In the genomic region with DNA sequence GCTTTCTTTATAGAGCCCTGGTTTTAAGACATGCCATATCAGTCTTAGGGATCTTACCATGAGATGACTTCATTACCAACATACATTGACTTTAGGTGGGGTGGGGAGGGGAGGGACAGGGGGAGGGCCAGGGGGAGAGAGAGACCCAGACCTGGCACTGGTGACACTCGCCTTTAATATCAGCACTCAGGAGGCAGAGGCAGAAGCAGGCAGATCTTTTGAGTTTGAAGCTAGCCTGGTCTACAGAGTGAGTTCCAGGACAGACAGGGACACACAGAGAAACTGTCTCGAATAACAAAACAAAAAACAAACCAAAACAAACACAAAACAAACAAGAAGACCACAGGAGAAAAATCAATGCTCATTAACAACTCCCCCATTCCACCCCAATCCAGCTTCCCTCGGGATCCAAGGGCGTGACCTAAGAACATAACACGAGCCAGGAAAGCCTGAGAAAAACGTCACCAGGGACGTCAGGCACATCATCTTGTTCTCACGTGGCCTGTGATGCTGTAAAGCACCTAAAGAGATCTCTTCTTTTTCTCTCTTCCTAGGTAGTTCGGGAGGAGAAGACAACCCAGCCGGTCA, we compare ENCODE assay signal across 8 mouse cellular contexts. TPM values are rescaled to one million over a fixed set of nuclear protein-coding genes. Genes with fewer than 3 reads are reported as not detected.
A peak's percentile ranks its signal among the peaks of the same experiment; 100 is the strongest.
DNase-seq lines count a peak whose midpoint lies in the region; ATAC-seq lines count a peak whose summit lies in the region.

No protein-coding gene starts in this region.

- 2% methylated on average over 10 of the region's 10 CpGs for WGBS in limb, embryonic 13.5 days
- WGBS in stomach, embryonic 15.5 days = 2% methylated on average over 10 of the region's 10 CpGs

- H3K9ac ChIP-seq in limb, embryonic 13.5 days = no peak overlapping the region
- peak overlapping the region; percentile 52; the same call in 1 of the 2 replicates for H3K9ac ChIP-seq in stomach, embryonic 15.5 days

- H3K9me3 ChIP-seq in megakaryocyte, embryonic 14.5 days = no peaks in the 10 kb centered on the region
- no peaks in the 10 kb centered on the region for H3K9me3 ChIP-seq in limb, embryonic 13.5 days
- H3K9me3 ChIP-seq in stomach, embryonic 15.5 days = no peaks in the 10 kb centered on the region

- no peak for ATAC-seq in CD4-positive, CD25-positive, alpha-beta regulatory T cell, adult 4 months
- no peak for ATAC-seq in megakaryocyte, adult 5-6 weeks (ENCODE audit: poor library complexity, severe bottlenecking)
- no peak for ATAC-seq in limb, embryonic 13.5 days (ENCODE audit: low FRiP score, low read depth)
- ATAC-seq in stomach, embryonic 15.5 days (ENCODE audit: insufficient read depth, low FRiP score, low read depth) = no peak; the same call in 1 of the 2 replicates

- H3K4me2 ChIP-seq in limb, embryonic 13.5 days (replicated peaks) = peak overlapping the region; percentile 84
- H3K4me2 ChIP-seq in stomach, embryonic 15.5 days = peak overlapping the region; percentile 82

- no peaks in the 10 kb centered on the region for H3K36me3 ChIP-seq in megakaryocyte, embryonic 14.5 days (replicated peaks; ENCODE audit: low read length)
- H3K36me3 ChIP-seq in limb, embryonic 13.5 days = no peaks in the 10 kb centered on the region
- no peaks in the 10 kb centered on the region for H3K36me3 ChIP-seq in stomach, embryonic 15.5 days

- H3K4me3 ChIP-seq in megakaryocyte, embryonic 14.5 days (replicated peaks) = peak overlapping the region; percentile 97
- peak overlapping the region; percentile 80 for H3K4me3 ChIP-seq in limb, embryonic 13.5 days
- peak overlapping the region; percentile 65 for H3K4me3 ChIP-seq in stomach, embryonic 15.5 days (replicated peaks)

- H3K27ac ChIP-seq in limb, embryonic 13.5 days = no peak overlapping the region
- no peak overlapping the region for H3K27ac ChIP-seq in stomach, embryonic 15.5 days

- H3K27me3 ChIP-seq in megakaryocyte, embryonic 14.5 days (replicated peaks) = no peaks in the 10 kb centered on the region
- no peaks in the 10 kb centered on the region for H3K27me3 ChIP-seq in limb, embryonic 13.5 days
- H3K27me3 ChIP-seq in stomach, embryonic 15.5 days (replicated peaks) = no peaks in the 10 kb centered on the region

- peak; percentile 6 for DNase-seq in CD4-positive, CD25-positive, alpha-beta regulatory T cell, adult 2 months (ENCODE audit: low read depth, low spot score)
- no peak for DNase-seq in thymus, postnatal 10 days (ENCODE audit: low spot score in 2 of 2)
- DNase-seq in right cerebral cortex, postnatal 36 days (ENCODE audit: low spot score in 2 of 2) = no peak

- peaks cover 17% of the 10 kb centered on the region for H3K4me1 ChIP-seq in megakaryocyte, embryonic 14.5 days
- H3K4me1 ChIP-seq in limb, embryonic 13.5 days = peaks cover 7% of the 10 kb centered on the region
- no peaks in the 10 kb centered on the region for H3K4me1 ChIP-seq in stomach, embryonic 15.5 days

RNA-seq across cellular contexts. Expression of gene Slc38a9, which starts 0.5 kb away (rescaled TPM):
- polyA plus RNA-seq in CD4-positive, CD25-positive, alpha-beta regulatory T cell, adult 4 months (2017; shearing (Covaris generic)) = 10 to 100 TPM; 32.2 to 32.9 TPM
- polyA plus RNA-seq in megakaryocyte, embryonic 14.5 days (2012; ENCODE audit: insufficient read depth, low replicate concordance) = 1.1 and 2.7 TPM in 2 replicates
- 26.5 and 29.0 TPM in 2 replicates for total RNA-seq in megakaryocyte, adult 5-6 weeks (2015)
- total RNA-seq in megakaryocyte, adult 5-6 weeks (2017) = 18.0 and 24.0 TPM in 2 replicates
- 17.8 and 18.5 TPM in 2 replicates for polyA plus RNA-seq in limb, embryonic 13.5 days (2015; fragmentation: Nextera tagmentation; extraction: Ambion mirVana)
- polyA plus RNA-seq in stomach, embryonic 15.5 days (2015; fragmentation: Nextera tagmentation; extraction: Ambion mirVana) = 13.5 and 13.9 TPM in 2 replicates

RNA-seq across cellular contexts. Expression of gene Ddx4, which starts 7.8 kb away (rescaled TPM):
- polyA plus RNA-seq in CD4-positive, CD25-positive, alpha-beta regulatory T cell, adult 4 months (2017; shearing (Covaris generic)) = not detected
- not detected in 2 replicates for polyA plus RNA-seq in megakaryocyte, embryonic 14.5 days (2012; ENCODE audit: insufficient read depth, low replicate concordance)
- total RNA-seq in megakaryocyte, adult 5-6 weeks (2015) = 0.39 TPM in 1 of 2 replicates, not detected in the other
- 0.29 TPM in 1 of 2 replicates, not detected in the other for total RNA-seq in megakaryocyte, adult 5-6 weeks (2017)
- polyA plus RNA-seq in limb, embryonic 13.5 days (2015; fragmentation: Nextera tagmentation; extraction: Ambion mirVana) = 0.73 and 0.89 TPM in 2 replicates
- 0.17 and 0.37 TPM in 2 replicates for polyA plus RNA-seq in stomach, embryonic 15.5 days (2015; fragmentation: Nextera tagmentation; extraction: Ambion mirVana)
